Mouse (Mus musculus): ENCODE measurements around the gene Rab24.

The Rab24 gene

DNA sequence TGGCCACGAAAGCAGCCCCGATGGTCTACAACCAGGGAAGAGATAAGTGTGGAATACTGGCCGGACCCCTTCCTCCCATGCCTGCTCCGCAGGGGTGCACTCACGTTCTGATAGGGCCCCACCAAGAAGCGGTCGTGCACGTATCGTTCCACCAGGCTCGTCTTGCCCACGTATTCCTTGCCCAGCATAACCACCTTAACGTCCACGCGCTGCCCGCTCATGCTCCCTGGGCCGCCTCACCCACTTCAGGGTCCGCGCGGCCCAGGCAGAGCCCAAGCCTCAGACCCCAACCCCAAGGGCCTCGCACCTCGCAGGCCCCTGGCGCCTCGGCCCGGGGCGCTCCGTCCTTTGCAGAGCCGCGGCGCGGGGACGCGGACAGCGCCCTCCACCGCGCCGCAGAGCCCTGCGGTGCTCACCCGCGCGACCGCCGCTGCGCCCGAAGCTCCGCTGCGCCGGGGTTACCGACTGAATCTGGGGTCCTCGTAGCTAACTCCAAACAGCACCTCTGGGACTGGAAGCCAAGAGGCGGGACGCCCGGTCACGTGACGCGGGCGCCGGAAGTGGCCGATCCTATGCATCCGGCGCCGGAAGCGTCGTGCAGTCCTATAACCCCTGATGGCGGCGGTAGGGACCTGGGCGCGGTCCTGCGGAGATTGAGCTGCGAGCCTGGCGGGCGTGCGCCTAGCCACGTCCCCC lies at the start of gene Rab24:
Gene Rab24 (minus strand): TSS at position 513 of the 696 bp plus-strand sequence.
- DNase-seq (ENCODE audit: low spot score): peak; percentile 89

DNA sequence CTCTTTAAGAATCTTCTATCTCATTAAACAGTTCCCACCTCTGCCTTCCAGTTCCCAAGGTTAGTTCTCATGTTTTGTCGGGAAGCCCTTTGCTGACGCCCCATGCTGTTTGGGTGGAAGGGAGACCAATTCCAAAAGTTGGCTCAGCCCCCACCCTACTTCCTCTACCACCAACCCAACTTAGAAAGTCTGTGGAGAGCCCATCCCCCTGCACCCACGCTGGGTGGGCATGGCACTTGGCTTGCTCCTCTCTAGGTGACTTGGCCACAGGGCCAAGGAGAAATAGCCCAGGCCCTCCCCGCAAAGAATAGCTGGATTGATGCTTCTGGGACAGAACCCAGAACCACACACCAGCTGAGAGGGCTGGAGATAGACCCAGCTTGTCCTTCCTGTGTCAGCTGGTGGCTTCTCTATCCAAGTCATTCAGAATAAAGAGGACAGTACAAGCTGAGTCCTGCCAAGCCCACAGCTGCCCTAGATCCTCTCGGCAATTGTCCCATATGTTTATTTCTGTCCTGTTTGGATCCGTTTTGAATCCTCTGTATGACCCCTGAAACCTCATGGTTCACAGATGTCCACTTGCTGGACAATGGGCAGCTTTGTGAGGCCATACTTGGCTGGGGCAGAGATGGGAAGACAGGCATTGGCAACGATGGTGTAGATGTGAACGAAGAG lies 49.4 kb upstream of the Rab24 start:
- no peak for DNase-seq (ENCODE audit: low spot score)

DNA sequence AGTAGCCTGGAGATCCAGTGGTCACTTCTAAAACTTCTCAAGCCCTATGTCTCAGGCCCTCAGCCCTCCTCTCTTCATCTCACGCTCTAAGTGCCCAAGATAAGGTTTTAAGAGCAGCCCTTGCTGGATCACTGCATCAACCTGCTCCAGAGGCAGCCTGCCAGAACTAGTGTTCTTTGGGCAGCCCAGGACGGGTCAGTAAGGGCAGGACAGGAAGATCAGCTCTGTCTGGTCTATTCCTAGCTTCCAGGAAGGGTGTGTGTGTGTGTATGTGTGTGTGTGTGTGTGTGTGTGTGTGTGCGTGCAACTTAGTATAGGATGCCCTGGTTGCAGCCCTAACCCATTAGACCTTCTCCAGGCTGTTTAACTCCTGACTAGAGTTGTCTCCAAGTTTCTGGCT lies 48.5 kb upstream of the Rab24 start:
- DNase-seq (ENCODE audit: low spot score): no peak

- DNase-seq (ENCODE audit: low spot score): no peak
Observed at GRCm38 (mm10) chr13:55369531-55370114, 47.9 kb upstream of the Rab24 start, which contains the start of gene Rgs14. Gene Rgs14 (plus strand): TSS chr13:55369732.

- DNase-seq (ENCODE audit: low spot score): no peak
Observed at GRCm38 (mm10) chr13:55368401-55368800, 46.7 kb upstream of the Rab24 start.

GRCm38 (mm10) chr13:55362453-55363060 lies 40.8 kb upstream of the Rab24 start, which contains the start of gene Lman2:
Gene Lman2 (minus strand): TSS chr13:55362783.
- peak; percentile 99 for DNase-seq (ENCODE audit: low spot score)

DNA sequence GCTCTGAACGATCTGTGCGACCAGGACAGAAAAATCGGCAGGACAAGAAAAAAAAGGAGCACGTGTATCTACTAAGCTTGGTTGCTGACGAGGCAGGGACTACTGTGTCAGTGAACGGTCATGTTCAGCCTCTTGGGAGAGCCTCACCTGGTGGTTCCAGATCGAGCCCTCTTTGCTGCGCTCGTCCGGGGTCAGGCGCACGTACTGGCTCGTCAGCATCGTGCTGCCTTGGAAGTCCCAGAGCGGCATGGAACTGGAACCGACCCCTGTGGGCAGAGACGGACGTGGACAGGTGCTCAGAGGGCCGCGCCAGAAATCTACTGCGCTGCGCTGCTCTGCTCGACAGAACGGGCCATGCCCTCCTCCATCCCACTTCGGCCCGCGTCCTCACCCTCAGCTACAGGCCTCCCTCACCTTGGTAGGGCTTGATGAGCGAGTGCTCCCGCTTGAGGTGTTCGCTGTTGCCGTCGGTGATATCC lies 40.3 kb upstream of the Rab24 start:
- peak; percentile 42 for DNase-seq (ENCODE audit: low spot score)

DNA sequence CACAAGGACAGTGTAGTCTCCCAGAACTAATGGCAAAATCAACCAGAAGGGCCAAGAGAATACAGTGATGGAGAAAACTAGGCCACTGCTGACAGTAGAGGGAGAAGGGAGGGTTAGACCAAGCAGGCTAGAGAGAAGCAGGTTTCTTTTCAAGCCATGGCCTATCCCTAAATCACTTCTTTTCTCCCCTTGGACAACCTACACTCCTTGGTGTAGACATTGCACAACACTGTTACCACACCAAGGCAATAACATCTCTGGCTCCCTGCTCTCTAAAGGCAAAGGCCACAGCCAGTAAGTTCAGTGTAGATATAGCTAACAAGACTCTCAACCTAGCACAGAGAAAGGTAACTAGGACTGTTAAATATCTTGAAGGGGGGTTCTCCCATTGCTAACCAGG lies 39.4 kb upstream of the Rab24 start:
- DNase-seq (ENCODE audit: low spot score): no peak

- no peak for DNase-seq (ENCODE audit: low spot score)
Observed at GRCm38 (mm10) chr13:55346745-55347144, 25.0 kb upstream of the Rab24 start.

- no peak for DNase-seq (ENCODE audit: low spot score)
Observed at GRCm38 (mm10) chr13:55344286-55344685, 22.5 kb upstream of the Rab24 start.

DNA sequence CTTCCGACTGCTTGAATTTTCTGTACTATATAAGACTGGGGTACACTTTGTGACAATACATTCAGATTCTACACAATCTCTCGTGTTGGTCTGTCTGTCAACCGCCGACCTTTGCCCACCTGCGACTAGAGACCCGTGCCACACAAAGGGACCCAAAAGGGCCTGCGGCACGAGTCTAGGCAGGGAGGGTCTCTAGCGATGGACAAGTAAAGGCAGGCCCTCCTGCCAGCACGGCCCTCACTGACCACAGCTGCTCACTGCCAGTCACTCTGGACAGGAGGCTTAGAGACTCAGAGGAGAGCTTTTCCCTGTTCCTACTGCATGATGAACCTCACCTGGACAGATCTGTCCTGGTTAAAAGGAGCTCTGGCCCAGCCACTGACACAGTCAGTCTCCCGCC lies 20.7 kb upstream of the Rab24 start:
- no peak for DNase-seq (ENCODE audit: low spot score)

- DNase-seq (ENCODE audit: low spot score): no peak
Observed at GRCm38 (mm10) chr13:55339259-55339658, 17.5 kb upstream of the Rab24 start.

DNA sequence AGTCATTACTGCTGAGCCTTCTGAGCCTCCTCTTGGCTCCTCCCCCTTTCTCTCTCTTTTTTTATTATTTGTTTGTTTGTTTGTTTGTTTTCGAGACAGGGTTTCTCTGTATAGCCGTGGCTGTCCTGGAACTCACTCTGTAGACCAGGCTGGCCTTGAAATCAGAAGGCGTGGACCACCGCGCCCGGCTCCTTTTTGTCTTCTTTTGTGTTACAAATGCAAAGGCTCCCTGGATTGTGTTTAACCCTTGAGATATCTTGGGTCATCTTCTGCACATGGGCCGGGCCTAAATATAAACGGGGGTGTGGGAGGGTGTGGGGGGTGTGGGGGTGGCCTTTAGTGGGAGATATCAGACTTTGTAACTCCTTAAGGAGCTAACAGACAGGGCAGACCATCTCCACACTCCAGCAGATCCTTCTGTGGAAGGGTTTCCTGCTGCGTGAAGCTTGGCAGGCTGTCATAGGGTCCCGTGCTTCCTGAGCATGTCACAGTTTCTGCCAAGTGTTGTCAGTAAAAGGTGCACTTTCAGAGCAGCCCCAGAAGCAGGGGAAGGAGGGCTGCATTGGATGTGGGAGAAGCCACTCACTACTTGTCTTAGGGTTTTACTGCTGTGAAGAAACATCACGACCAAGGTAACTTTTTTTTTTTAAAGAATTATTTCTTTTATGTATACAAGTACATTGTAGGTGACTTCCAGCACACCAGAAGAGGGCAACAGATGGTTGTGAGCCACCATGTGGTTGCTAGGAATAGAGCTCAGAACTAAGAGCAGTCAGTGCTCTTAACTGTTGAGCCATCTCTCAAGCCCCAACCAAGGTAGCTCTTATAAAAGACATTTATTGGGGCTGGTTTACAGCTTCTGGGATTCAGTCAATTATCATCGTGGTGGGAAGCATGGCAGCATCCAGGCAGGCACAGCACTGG lies 16.6 kb upstream of the Rab24 start:
- no peak for DNase-seq (ENCODE audit: low spot score)

DNA sequence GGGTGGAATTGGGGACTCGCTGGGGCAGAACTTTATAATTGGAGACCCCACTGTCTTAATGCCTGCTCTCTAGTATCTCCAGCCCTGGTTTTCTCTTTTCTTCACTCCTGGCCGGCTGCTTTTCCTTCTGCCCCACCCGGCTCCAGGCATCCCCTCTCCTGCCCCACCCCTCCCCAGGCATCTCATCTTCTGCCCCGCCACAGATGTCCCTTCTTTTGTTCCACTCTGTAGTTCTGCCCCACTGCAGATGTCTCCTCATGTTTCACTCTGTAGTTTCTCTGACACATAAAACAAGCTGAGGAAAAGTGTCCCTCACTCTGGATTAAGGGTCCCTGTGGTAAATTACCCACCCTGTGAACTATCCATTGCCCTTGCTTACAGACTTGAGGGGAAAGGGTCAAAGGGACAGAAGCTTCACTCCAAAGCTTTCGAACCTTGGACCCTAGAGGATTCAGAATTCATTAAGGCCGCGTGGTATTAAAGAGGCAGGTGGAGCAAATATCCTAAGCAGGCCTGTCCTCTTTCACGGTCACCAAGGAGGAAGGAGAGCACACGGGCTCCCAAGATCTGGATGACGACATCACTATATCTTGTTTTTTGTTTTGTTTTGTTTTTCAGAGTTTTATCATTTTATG lies 15.7 kb upstream of the Rab24 start:
- no peak for DNase-seq (ENCODE audit: low spot score)

GRCm38 (mm10) chr13:55335701-55336100 lies 14.0 kb upstream of the Rab24 start:
- DNase-seq (ENCODE audit: low spot score): no peak

DNA sequence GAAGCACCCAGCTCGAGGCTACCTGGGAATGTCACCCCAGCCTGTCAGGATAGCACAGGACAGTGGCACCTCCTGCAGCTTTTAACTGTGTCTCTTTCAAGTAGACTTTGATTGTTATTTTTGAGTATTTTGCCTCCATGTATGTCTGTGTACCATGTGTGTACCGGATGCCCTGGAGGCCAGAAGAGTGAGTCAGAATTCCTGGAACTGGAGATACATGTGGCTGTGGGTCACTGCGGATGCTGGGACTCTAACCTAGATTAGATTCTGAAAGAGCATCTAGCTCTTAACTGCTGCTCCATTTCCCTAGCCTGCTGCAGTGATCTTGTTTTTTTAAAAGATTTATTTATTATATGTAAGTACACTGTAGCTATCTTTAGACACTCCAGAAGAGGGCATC lies 10.6 kb upstream of the Rab24 start:
- DNase-seq (ENCODE audit: low spot score): no peak

DNA sequence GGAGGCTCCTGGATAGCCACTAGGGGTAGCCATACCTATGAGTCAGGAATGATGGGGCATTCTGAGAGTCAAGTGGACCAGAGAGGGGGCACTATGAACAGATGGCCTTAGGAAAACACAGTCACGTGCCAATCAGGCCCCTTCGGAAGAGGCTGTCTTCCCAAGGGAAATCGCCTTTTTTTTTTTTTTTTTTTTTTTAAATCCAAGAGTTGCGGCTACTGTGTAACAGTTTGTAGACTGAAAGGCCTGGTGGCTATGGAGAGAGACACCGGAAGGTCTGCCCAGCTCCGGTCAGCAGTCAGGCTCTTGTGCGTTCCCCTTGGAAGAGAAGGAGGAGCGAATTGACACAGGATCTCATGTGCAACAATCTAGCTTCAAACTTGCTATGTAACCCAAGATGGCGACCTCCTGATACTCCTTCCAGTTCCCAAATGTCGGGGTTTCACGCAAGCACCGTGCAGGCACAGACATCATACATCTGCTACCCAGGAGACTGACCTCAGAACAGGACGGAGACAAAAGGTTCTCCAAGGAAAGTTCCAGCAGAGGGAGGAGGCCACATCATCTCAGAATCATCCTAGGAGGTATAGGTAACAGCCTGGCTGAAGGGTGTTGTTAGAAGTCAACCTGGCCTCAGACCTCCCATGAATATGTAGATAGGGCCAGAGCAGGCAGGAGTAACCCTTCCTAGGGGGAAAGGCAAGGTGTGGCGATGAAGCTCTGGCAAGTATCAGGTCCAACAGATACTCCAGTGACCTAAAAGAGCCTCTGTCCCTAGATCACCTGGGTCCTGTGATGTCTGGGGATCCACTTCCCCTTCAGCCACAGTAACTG lies 9.0 kb upstream of the Rab24 start:
- DNase-seq (ENCODE audit: low spot score): no peak

DNA sequence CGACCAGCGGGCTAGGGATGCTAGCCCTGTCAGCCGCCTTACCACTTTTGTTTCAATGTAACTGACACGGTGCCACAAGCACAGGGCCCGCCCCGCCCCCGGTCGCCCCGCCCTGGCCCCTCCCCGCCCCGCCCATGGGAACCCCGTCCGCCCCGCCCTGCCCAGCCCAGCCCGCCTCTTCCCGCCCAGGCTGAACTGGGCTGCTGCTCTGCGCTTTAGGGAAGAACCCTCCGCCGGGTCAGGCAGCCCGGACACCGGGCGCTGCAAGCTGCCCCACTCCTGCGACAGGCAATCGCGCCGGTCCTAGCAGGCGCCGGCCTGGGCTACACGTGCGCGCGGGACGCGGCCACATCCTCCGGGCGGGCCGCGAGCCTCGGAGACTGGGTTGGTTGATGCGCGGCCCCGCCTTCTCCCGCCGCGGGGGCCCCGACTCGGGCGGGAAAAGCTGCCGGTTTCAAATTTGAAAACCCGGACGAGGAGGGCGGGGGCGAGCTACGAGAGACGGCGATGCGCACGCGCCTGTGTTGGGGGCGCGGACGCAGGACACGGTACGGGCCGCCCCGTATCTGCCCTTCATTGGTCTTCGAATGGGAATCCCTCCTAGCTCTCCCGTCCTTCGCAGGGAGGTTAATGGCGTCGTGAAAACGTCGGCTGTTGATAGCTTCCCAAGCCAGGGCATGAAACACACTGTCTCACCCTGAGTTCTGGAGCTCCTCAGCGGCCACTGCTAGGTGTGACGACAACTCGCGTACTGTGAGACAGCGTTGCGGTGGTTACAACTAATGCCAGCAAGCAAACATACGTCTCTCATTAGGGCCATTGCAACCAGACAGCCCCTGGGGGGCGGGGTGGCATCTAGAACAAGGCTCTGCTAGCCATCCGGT lies 8.2 kb upstream of the Rab24 start, which contains the start of gene Mxd3:
Gene Mxd3 (minus strand): TSS at position 141 of the 884 bp plus-strand sequence.
- DNase-seq (ENCODE audit: low spot score): peak; percentile 93

DNA sequence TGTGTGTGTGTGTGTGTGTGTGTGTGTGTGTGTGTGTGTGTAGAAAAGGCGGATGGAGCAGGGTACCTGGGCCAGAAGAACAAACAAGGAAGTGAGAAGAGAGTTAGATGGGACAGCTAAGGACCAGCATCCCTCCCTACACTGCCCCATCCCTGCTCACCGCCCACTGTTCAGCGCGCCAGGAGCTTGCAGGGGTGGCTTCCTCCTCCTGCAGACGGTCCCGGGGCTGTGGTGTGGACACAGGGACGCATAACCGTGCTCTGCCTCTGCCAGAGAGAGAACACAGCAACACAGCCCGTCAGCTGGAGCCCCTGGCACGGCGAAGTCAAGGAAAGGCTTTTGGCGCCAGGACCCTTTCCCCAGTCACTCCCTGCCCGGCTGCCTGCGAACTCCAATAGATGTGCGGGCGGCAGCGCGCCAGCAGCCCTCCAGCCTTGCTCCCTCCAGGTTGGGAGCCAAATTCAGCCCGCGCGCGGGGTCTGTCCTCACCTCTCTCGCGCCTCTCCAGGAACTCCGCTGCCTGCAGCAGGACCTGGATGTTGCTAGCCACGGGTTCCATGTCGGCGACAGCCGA lies 7.5 kb upstream of the Rab24 start:
- DNase-seq (ENCODE audit: low spot score): no peak

Measured in yolk sac, embryonic 10.5 days (tissue).